Mouse (Mus musculus): Measurements from ENCODE around the gene Pcgf5.

- TF ChIP-seq MYOG (IDR thresholded peaks at IDR 0.05; ENCODE audit: control insufficient read depth, extremely low read depth, insufficient read length) (no peak), CTCF (IDR thresholded peaks at IDR 0.05; ENCODE audit: control insufficient read depth, insufficient read depth, insufficient read length) (no peak), MAX (IDR thresholded peaks at IDR 0.05) (no peak), FOSL1 (IDR thresholded peaks at IDR 0.05; ENCODE audit: insufficient read depth, low read length, poor library complexity, severe bottlenecking) (no peak)
Observed at GRCm38 (mm10) chr19:36408352-36409100, 60.4 kb downstream of the Pcgf5 start.

All from C2C12 (cell line).